Mouse (Mus musculus): ENCODE measurements around the gene Ninj2. TPM values are rescaled to one million over a fixed set of nuclear protein-coding genes. Genes with fewer than 3 reads are reported as not detected.

Ninj2 gene
- polyA plus RNA-seq, 1 experiment from 2014 or later, result not detected

- WGBS, result 68% methylated on average over 1 of the region's 1 CpGs
- Histone ChIP-seq H3K27me3 (ENCODE audit: control insufficient read depth, insufficient read depth, low read length) (no peaks in the 10 kb centered on the region), H3K27ac (ENCODE audit: low read depth, low read length) (no peak overlapping the region), H3K4me3 (ENCODE audit: low read depth, low read length) (no peak overlapping the region), H3K36me3 (ENCODE audit: control insufficient read depth, insufficient read depth, low read length) (no peaks in the 10 kb centered on the region), H3K4me2 (no peak overlapping the region), H3K9me3 (ENCODE audit: control insufficient read depth, low read length) (no peaks in the 10 kb centered on the region), H3K4me1 (ENCODE audit: control insufficient read depth, insufficient read depth, low read length) (no peaks in the 10 kb centered on the region), H3K9ac (ENCODE audit: low read length) (no peak overlapping the region)
- DNase-seq (ENCODE audit: low spot score, missing footprints) (no peak), ATAC-seq (ENCODE audit: low FRiP score) (no peak)
Measured at GRCm38 (mm10) chr6:120103104-120103503, 10.0 kb downstream of the Ninj2 start.

GRCm38 (mm10) chr6:120105055-120105454, 11.9 kb downstream of the Ninj2 start:
- H3K4me3 ChIP-seq (ENCODE audit: low read depth, low read length), result no peak overlapping the region
- ATAC-seq (ENCODE audit: low FRiP score) (no peak), DNase-seq (ENCODE audit: low spot score, missing footprints) (no peak)
- H3K27me3 ChIP-seq (ENCODE audit: control insufficient read depth, insufficient read depth, low read length), result no peaks in the 10 kb centered on the region
- H3K4me1 ChIP-seq (ENCODE audit: control insufficient read depth, insufficient read depth, low read length), result no peaks in the 10 kb centered on the region
- no peak overlapping the region for H3K4me2 ChIP-seq
- no peak overlapping the region for H3K9ac ChIP-seq (ENCODE audit: low read length)
- no peaks in the 10 kb centered on the region for H3K36me3 ChIP-seq (ENCODE audit: control insufficient read depth, insufficient read depth, low read length)
- no peaks in the 10 kb centered on the region for H3K9me3 ChIP-seq (ENCODE audit: control insufficient read depth, low read length)
- no peak overlapping the region for H3K27ac ChIP-seq (ENCODE audit: low read depth, low read length)

GRCm38 (mm10) chr6:120107586-120107985, 14.4 kb downstream of the Ninj2 start:
- WGBS, result 71% methylated on average over 5 of the region's 5 CpGs
- Histone ChIP-seq H3K4me1 (ENCODE audit: control insufficient read depth, insufficient read depth, low read length) (peaks cover 5% of the 10 kb centered on the region), H3K27ac (ENCODE audit: low read depth, low read length) (no peak overlapping the region), H3K4me3 (ENCODE audit: low read depth, low read length) (no peak overlapping the region), H3K36me3 (ENCODE audit: control insufficient read depth, insufficient read depth, low read length) (no peaks in the 10 kb centered on the region), H3K9me3 (ENCODE audit: control insufficient read depth, low read length) (no peaks in the 10 kb centered on the region), H3K27me3 (ENCODE audit: control insufficient read depth, insufficient read depth, low read length) (no peaks in the 10 kb centered on the region), H3K9ac (ENCODE audit: low read length) (no peak overlapping the region), H3K4me2 (no peak overlapping the region)
- ATAC-seq (ENCODE audit: low FRiP score) (no peak), DNase-seq (ENCODE audit: low spot score, missing footprints) (peak; percentile 41)

- ATAC-seq (ENCODE audit: low FRiP score), result no peak
- no peak overlapping the region for H3K27ac ChIP-seq (ENCODE audit: low read depth, low read length)
- WGBS, result 76% methylated on average over 6 of the region's 6 CpGs
Measured at GRCm38 (mm10) chr6:120108061-120108460, 14.9 kb downstream of the Ninj2 start.

GRCm38 (mm10) chr6:120109173-120109572, 16.0 kb downstream of the Ninj2 start:
- H3K9ac ChIP-seq (ENCODE audit: low read length), result no peak overlapping the region
- no peak overlapping the region for H3K4me3 ChIP-seq (ENCODE audit: low read depth, low read length)
- no peak overlapping the region for H3K4me2 ChIP-seq
- WGBS, result 32% methylated on average over 7 of the region's 7 CpGs
- H3K4me1 ChIP-seq (ENCODE audit: control insufficient read depth, insufficient read depth, low read length), result peaks cover 5% of the 10 kb centered on the region
- H3K27ac ChIP-seq (ENCODE audit: low read depth, low read length), result no peak overlapping the region
- no peak for ATAC-seq (ENCODE audit: low FRiP score)
- no peaks in the 10 kb centered on the region for H3K27me3 ChIP-seq (ENCODE audit: control insufficient read depth, insufficient read depth, low read length)
- H3K36me3 ChIP-seq (ENCODE audit: control insufficient read depth, insufficient read depth, low read length), result no peaks in the 10 kb centered on the region
- peak; percentile 14 for DNase-seq (ENCODE audit: low spot score, missing footprints)
- no peaks in the 10 kb centered on the region for H3K9me3 ChIP-seq (ENCODE audit: control insufficient read depth, low read length)

More at GRCm38 (mm10) chr6:120108061-120108460, 14.9 kb downstream of the Ninj2 start:
- peaks cover 5% of the 10 kb centered on the region for H3K4me1 ChIP-seq (ENCODE audit: control insufficient read depth, insufficient read depth, low read length)
- H3K4me2 ChIP-seq, result no peak overlapping the region
- H3K36me3 ChIP-seq (ENCODE audit: control insufficient read depth, insufficient read depth, low read length), result no peaks in the 10 kb centered on the region
- peak; percentile 75 for DNase-seq (ENCODE audit: low spot score, missing footprints)
- H3K4me3 ChIP-seq (ENCODE audit: low read depth, low read length), result no peak overlapping the region
- H3K9ac ChIP-seq (ENCODE audit: low read length), result no peak overlapping the region
- no peaks in the 10 kb centered on the region for H3K27me3 ChIP-seq (ENCODE audit: control insufficient read depth, insufficient read depth, low read length)
- H3K9me3 ChIP-seq (ENCODE audit: control insufficient read depth, low read length), result no peaks in the 10 kb centered on the region

GRCm38 (mm10) chr6:120109932-120110331, 16.8 kb downstream of the Ninj2 start:
- H3K4me2 ChIP-seq, result no peak overlapping the region
- H3K27me3 ChIP-seq (ENCODE audit: control insufficient read depth, insufficient read depth, low read length), result no peaks in the 10 kb centered on the region
- WGBS, result 84% methylated on average over 5 of the region's 5 CpGs
- no peaks in the 10 kb centered on the region for H3K36me3 ChIP-seq (ENCODE audit: control insufficient read depth, insufficient read depth, low read length)
- no peaks in the 10 kb centered on the region for H3K9me3 ChIP-seq (ENCODE audit: control insufficient read depth, low read length)
- H3K4me3 ChIP-seq (ENCODE audit: low read depth, low read length), result no peak overlapping the region
- DNase-seq (ENCODE audit: low spot score, missing footprints), result peak; percentile 64
- H3K4me1 ChIP-seq (ENCODE audit: control insufficient read depth, insufficient read depth, low read length), result peaks cover 5% of the 10 kb centered on the region
- no peak overlapping the region for H3K27ac ChIP-seq (ENCODE audit: low read depth, low read length)
- no peak for ATAC-seq (ENCODE audit: low FRiP score)
- H3K9ac ChIP-seq (ENCODE audit: low read length), result no peak overlapping the region

GRCm38 (mm10) chr6:120110738-120111409, 17.7 kb downstream of the Ninj2 start:
- DNase-seq (ENCODE audit: low spot score, missing footprints) (peak; percentile 79), ATAC-seq (ENCODE audit: low FRiP score) (no peak)
- Histone ChIP-seq H3K9ac (ENCODE audit: low read length) (no peak overlapping the region), H3K36me3 (ENCODE audit: control insufficient read depth, insufficient read depth, low read length) (no peaks in the 10 kb centered on the region), H3K4me2 (no peak overlapping the region), H3K4me3 (ENCODE audit: low read depth, low read length) (no peak overlapping the region), H3K27me3 (ENCODE audit: control insufficient read depth, insufficient read depth, low read length) (no peaks in the 10 kb centered on the region), H3K4me1 (ENCODE audit: control insufficient read depth, insufficient read depth, low read length) (peaks cover 5% of the 10 kb centered on the region), H3K9me3 (ENCODE audit: control insufficient read depth, low read length) (no peaks in the 10 kb centered on the region), H3K27ac (ENCODE audit: low read depth, low read length) (no peak overlapping the region)
- WGBS, result 66% methylated on average over 7 of the region's 7 CpGs

GRCm38 (mm10) chr6:120111410-120111783, 18.2 kb downstream of the Ninj2 start:
- H3K36me3 ChIP-seq (ENCODE audit: control insufficient read depth, insufficient read depth, low read length), result no peaks in the 10 kb centered on the region
- peaks cover 5% of the 10 kb centered on the region for H3K4me1 ChIP-seq (ENCODE audit: control insufficient read depth, insufficient read depth, low read length)
- WGBS, result 84% methylated on average over 3 of the region's 3 CpGs
- no peak overlapping the region for H3K9ac ChIP-seq (ENCODE audit: low read length)
- H3K9me3 ChIP-seq (ENCODE audit: control insufficient read depth, low read length), result no peaks in the 10 kb centered on the region
- no peak overlapping the region for H3K4me2 ChIP-seq
- H3K27me3 ChIP-seq (ENCODE audit: control insufficient read depth, insufficient read depth, low read length), result no peaks in the 10 kb centered on the region
- no peak for DNase-seq (ENCODE audit: low spot score, missing footprints)
- H3K27ac ChIP-seq (ENCODE audit: low read depth, low read length), result no peak overlapping the region
- ATAC-seq (ENCODE audit: low FRiP score), result no peak
- H3K4me3 ChIP-seq (ENCODE audit: low read depth, low read length), result no peak overlapping the region

GRCm38 (mm10) chr6:120111984-120112803, 19.0 kb downstream of the Ninj2 start:
- H3K4me1 ChIP-seq (ENCODE audit: control insufficient read depth, insufficient read depth, low read length), result peaks cover 5% of the 10 kb centered on the region
- ATAC-seq (ENCODE audit: low FRiP score), result peak; percentile 96
- H3K4me3 ChIP-seq (ENCODE audit: low read depth, low read length), result no peak overlapping the region

More at GRCm38 (mm10) chr6:120111984-120112803, 19.0 kb downstream of the Ninj2 start:
- no peaks in the 10 kb centered on the region for H3K9me3 ChIP-seq (ENCODE audit: control insufficient read depth, low read length)
- peak overlapping the region; percentile 26; the same call in 1 of the 2 replicates for H3K27ac ChIP-seq (ENCODE audit: low read depth, low read length)
- H3K4me2 ChIP-seq, result peak overlapping the region; percentile 40
- no peaks in the 10 kb centered on the region for H3K36me3 ChIP-seq (ENCODE audit: control insufficient read depth, insufficient read depth, low read length)
- WGBS, result 9% methylated on average over 20 of the region's 22 CpGs
- peak overlapping the region; percentile 45 for H3K9ac ChIP-seq (ENCODE audit: low read length)
- H3K27me3 ChIP-seq (ENCODE audit: control insufficient read depth, insufficient read depth, low read length), result no peaks in the 10 kb centered on the region
- peak; percentile 96 for DNase-seq (ENCODE audit: low spot score, missing footprints)

Data from midbrain, embryonic 11.5 days (tissue).